Mouse (Mus musculus): ENCODE measurements around the gene Mnt. TPM values are rescaled to one million over a fixed set of nuclear protein-coding genes. Genes with fewer than 3 reads are reported as not detected.

The Mnt gene
- polyA plus RNA-seq, 1 experiment from 2014 or later = 1.2 TPM

- Histone ChIP-seq H3K9ac (ENCODE audit: low read depth, low read length) (no peak overlapping the region), H3K9me3 (replicated peaks; ENCODE audit: control insufficient read depth, low read length) (no peaks in the 10 kb centered on the region), H3K36me3 (ENCODE audit: control insufficient read depth, insufficient read depth) (peaks cover 6% of the 10 kb centered on the region; the same call in 1 of the 2 replicates), H3K4me1 (ENCODE audit: control insufficient read depth, low read depth, low read length) (no peaks in the 10 kb centered on the region), H3K4me3 (ENCODE audit: low read depth, low read length) (no peak overlapping the region), H3K27ac (ENCODE audit: low read length) (no peak overlapping the region), H3K4me2 (ENCODE audit: low read depth, low read length) (no peak overlapping the region), H3K27me3 (ENCODE audit: control insufficient read depth, insufficient read depth, low read depth, low read length) (no peaks in the 10 kb centered on the region)
- WGBS (ENCODE audit: insufficient replicate concordance) = 83% methylated on average over 5 of the region's 5 CpGs
- no peak for ATAC-seq (ENCODE audit: low read depth)
These were observed 19.2 kb upstream of the Mnt start for GRCm38 (mm10) chr11:74811538-74811937.

- no peak overlapping the region for H3K27ac ChIP-seq (ENCODE audit: low read length)
These were observed 14.9 kb upstream of the Mnt start for GRCm38 (mm10) chr11:74815795-74816194.

GRCm38 (mm10) chr11:74820921-74821320 is 9.8 kb upstream of the Mnt start:
- ATAC-seq (ENCODE audit: low read depth) = no peak
- Histone ChIP-seq H3K4me2 (ENCODE audit: low read depth, low read length) (no peak overlapping the region), H3K4me3 (ENCODE audit: low read depth, low read length) (no peak overlapping the region), H3K9ac (ENCODE audit: low read depth, low read length) (no peak overlapping the region), H3K27me3 (ENCODE audit: control insufficient read depth, insufficient read depth, low read depth, low read length) (no peaks in the 10 kb centered on the region), H3K36me3 (ENCODE audit: control insufficient read depth, insufficient read depth) (peaks cover 7% of the 10 kb centered on the region), H3K9me3 (replicated peaks; ENCODE audit: control insufficient read depth, low read length) (no peaks in the 10 kb centered on the region), H3K27ac (ENCODE audit: low read length) (no peak overlapping the region), H3K4me1 (ENCODE audit: control insufficient read depth, low read depth, low read length) (peaks cover 2% of the 10 kb centered on the region)
- WGBS (ENCODE audit: insufficient replicate concordance) = 49% methylated on average over 1 of the region's 1 CpGs

More at GRCm38 (mm10) chr11:74815795-74816194, 14.9 kb upstream of the Mnt start:
- no peak overlapping the region for H3K4me2 ChIP-seq (ENCODE audit: low read depth, low read length)
- H3K9ac ChIP-seq (ENCODE audit: low read depth, low read length) = no peak overlapping the region
- ATAC-seq (ENCODE audit: low read depth) = no peak
- no peaks in the 10 kb centered on the region for H3K9me3 ChIP-seq (replicated peaks; ENCODE audit: control insufficient read depth, low read length)
- H3K27me3 ChIP-seq (ENCODE audit: control insufficient read depth, insufficient read depth, low read depth, low read length) = no peaks in the 10 kb centered on the region
- H3K4me1 ChIP-seq (ENCODE audit: control insufficient read depth, low read depth, low read length) = no peaks in the 10 kb centered on the region
- peaks cover 7% of the 10 kb centered on the region for H3K36me3 ChIP-seq (ENCODE audit: control insufficient read depth, insufficient read depth)
- H3K4me3 ChIP-seq (ENCODE audit: low read depth, low read length) = no peak overlapping the region

- no peak overlapping the region for H3K9ac ChIP-seq (ENCODE audit: low read depth, low read length)
- 39% methylated on average over 1 of the region's 1 CpGs for WGBS (ENCODE audit: insufficient replicate concordance)
- no peaks in the 10 kb centered on the region for H3K9me3 ChIP-seq (replicated peaks; ENCODE audit: control insufficient read depth, low read length)
- no peak; the same call in 1 of the 2 replicates for ATAC-seq (ENCODE audit: low read depth)
- no peak overlapping the region for H3K4me2 ChIP-seq (ENCODE audit: low read depth, low read length)
- H3K36me3 ChIP-seq (ENCODE audit: control insufficient read depth, insufficient read depth) = peaks cover 7% of the 10 kb centered on the region
- no peaks in the 10 kb centered on the region for H3K27me3 ChIP-seq (ENCODE audit: control insufficient read depth, insufficient read depth, low read depth, low read length)
- no peak overlapping the region for H3K27ac ChIP-seq (ENCODE audit: low read length)
- H3K4me3 ChIP-seq (ENCODE audit: low read depth, low read length) = no peak overlapping the region
- H3K4me1 ChIP-seq (ENCODE audit: control insufficient read depth, low read depth, low read length) = peaks cover 6% of the 10 kb centered on the region
These were observed 9.3 kb upstream of the Mnt start for GRCm38 (mm10) chr11:74821463-74821862.

- Histone ChIP-seq H3K9ac (ENCODE audit: low read depth, low read length) (no peak overlapping the region), H3K4me3 (ENCODE audit: low read depth, low read length) (no peak overlapping the region), H3K9me3 (replicated peaks; ENCODE audit: control insufficient read depth, low read length) (no peaks in the 10 kb centered on the region), H3K36me3 (ENCODE audit: control insufficient read depth, insufficient read depth) (no peaks in the 10 kb centered on the region; the same call in 1 of the 2 replicates), H3K27ac (ENCODE audit: low read length) (no peak overlapping the region), H3K4me2 (ENCODE audit: low read depth, low read length) (no peak overlapping the region), H3K27me3 (ENCODE audit: control insufficient read depth, insufficient read depth, low read depth, low read length) (no peaks in the 10 kb centered on the region), H3K4me1 (ENCODE audit: control insufficient read depth, low read depth, low read length) (peaks cover 19% of the 10 kb centered on the region)
- ATAC-seq (ENCODE audit: low read depth) = no peak
- 82% methylated on average over 7 of the region's 7 CpGs for WGBS (ENCODE audit: insufficient replicate concordance)
These were observed 7.8 kb upstream of the Mnt start for GRCm38 (mm10) chr11:74822746-74823440.

- Histone ChIP-seq H3K9ac (ENCODE audit: low read depth, low read length) (no peak overlapping the region), H3K36me3 (ENCODE audit: control insufficient read depth, insufficient read depth) (no peaks in the 10 kb centered on the region; the same call in 1 of the 2 replicates), H3K4me1 (ENCODE audit: control insufficient read depth, low read depth, low read length) (peaks cover 42% of the 10 kb centered on the region), H3K9me3 (replicated peaks; ENCODE audit: control insufficient read depth, low read length) (no peaks in the 10 kb centered on the region), H3K4me3 (ENCODE audit: low read depth, low read length) (no peak overlapping the region), H3K27ac (ENCODE audit: low read length) (peak overlapping the region; percentile 74), H3K4me2 (ENCODE audit: low read depth, low read length) (no peak overlapping the region), H3K27me3 (ENCODE audit: control insufficient read depth, insufficient read depth, low read depth, low read length) (no peaks in the 10 kb centered on the region)
- no peak for ATAC-seq (ENCODE audit: low read depth)
- WGBS (ENCODE audit: insufficient replicate concordance) = 51% methylated on average over 7 of the region's 7 CpGs
These were observed 4.6 kb upstream of the Mnt start for GRCm38 (mm10) chr11:74826151-74826550.

GRCm38 (mm10) chr11:74826702-74827101 is 4.0 kb upstream of the Mnt start:
- H3K9ac ChIP-seq (ENCODE audit: low read depth, low read length) = no peak overlapping the region
- no peak overlapping the region; the same call in 1 of the 2 replicates for H3K4me2 ChIP-seq (ENCODE audit: low read depth, low read length)
- no peaks in the 10 kb centered on the region; the same call in 1 of the 2 replicates for H3K36me3 ChIP-seq (ENCODE audit: control insufficient read depth, insufficient read depth)
- H3K27ac ChIP-seq (ENCODE audit: low read length) = peak overlapping the region; percentile 74
- H3K4me3 ChIP-seq (ENCODE audit: low read depth, low read length) = no peak overlapping the region
- H3K4me1 ChIP-seq (ENCODE audit: control insufficient read depth, low read depth, low read length) = peaks cover 47% of the 10 kb centered on the region
- 65% methylated on average over 5 of the region's 5 CpGs for WGBS (ENCODE audit: insufficient replicate concordance)
- ATAC-seq (ENCODE audit: low read depth) = no peak
- H3K9me3 ChIP-seq (replicated peaks; ENCODE audit: control insufficient read depth, low read length) = no peaks in the 10 kb centered on the region
- H3K27me3 ChIP-seq (ENCODE audit: control insufficient read depth, insufficient read depth, low read depth, low read length) = no peaks in the 10 kb centered on the region

GRCm38 (mm10) chr11:74827791-74828403 is 2.8 kb upstream of the Mnt start:
- 55% methylated on average over 7 of the region's 7 CpGs for WGBS (ENCODE audit: insufficient replicate concordance)
- no peak overlapping the region for H3K27ac ChIP-seq (ENCODE audit: low read length)
- H3K27me3 ChIP-seq (ENCODE audit: control insufficient read depth, insufficient read depth, low read depth, low read length) = no peaks in the 10 kb centered on the region
- H3K9ac ChIP-seq (ENCODE audit: low read depth, low read length) = no peak overlapping the region
- H3K9me3 ChIP-seq (replicated peaks; ENCODE audit: control insufficient read depth, low read length) = no peaks in the 10 kb centered on the region
- no peaks in the 10 kb centered on the region; the same call in 1 of the 2 replicates for H3K36me3 ChIP-seq (ENCODE audit: control insufficient read depth, insufficient read depth)
- no peak overlapping the region for H3K4me3 ChIP-seq (ENCODE audit: low read depth, low read length)
- H3K4me2 ChIP-seq (ENCODE audit: low read depth, low read length) = no peak overlapping the region
- peaks cover 54% of the 10 kb centered on the region for H3K4me1 ChIP-seq (ENCODE audit: control insufficient read depth, low read depth, low read length)
- no peak for ATAC-seq (ENCODE audit: low read depth)

GRCm38 (mm10) chr11:74828404-74828931 is 2.3 kb upstream of the Mnt start:
- no peak overlapping the region for H3K9ac ChIP-seq (ENCODE audit: low read depth, low read length)
- H3K27ac ChIP-seq (ENCODE audit: low read length) = no peak overlapping the region
- WGBS (ENCODE audit: insufficient replicate concordance) = 57% methylated on average over 2 of the region's 2 CpGs
- no peaks in the 10 kb centered on the region for H3K9me3 ChIP-seq (replicated peaks; ENCODE audit: control insufficient read depth, low read length)
- ATAC-seq (ENCODE audit: low read depth) = no peak
- no peak overlapping the region for H3K4me3 ChIP-seq (ENCODE audit: low read depth, low read length)
- peaks cover 60% of the 10 kb centered on the region for H3K4me1 ChIP-seq (ENCODE audit: control insufficient read depth, low read depth, low read length)
- H3K4me2 ChIP-seq (ENCODE audit: low read depth, low read length) = no peak overlapping the region
- H3K36me3 ChIP-seq (ENCODE audit: control insufficient read depth, insufficient read depth) = no peaks in the 10 kb centered on the region; the same call in 1 of the 2 replicates
- no peaks in the 10 kb centered on the region for H3K27me3 ChIP-seq (ENCODE audit: control insufficient read depth, insufficient read depth, low read depth, low read length)
